Mouse (Mus musculus) frontal cortex, adult 2 months (tissue): ENCODE measurements at regions not wholly inside any gene's neighbourhood (a gene's known extent, or its start where the extent isn't known, plus 50 kb on each side); places are given as distances from the start of the nearest gene placed in this dataset.

Experiments used
- DNase-seq, 2 experiments: peaks; one replicate each; pipeline ENCODE4 v3.0.0; 2022; ENCODE audit warnings: low spot score in 1 of 2; ENCODE audit errors: extremely low spot score in 1 of 2

GRCm38 (mm10) chr7:136707200-136708003 lies 187.0 kb upstream of the Mgmt start:
- peak in 1 of 2 experiments; percentile 1 for DNase-seq

- DNase-seq, result no peak
Observed at GRCm38 (mm10) chr7:136708004-136708435, 186.4 kb upstream of the Mgmt start.

- DNase-seq, result no peak
Observed at GRCm38 (mm10) chr7:136710653-136711052, 183.8 kb upstream of the Mgmt start.

- DNase-seq, result no peak
Observed at GRCm38 (mm10) chr7:136712962-136713640, 181.3 kb upstream of the Mgmt start.

- no peak for DNase-seq
Observed at GRCm38 (mm10) chr7:136727628-136728402, 166.6 kb upstream of the Mgmt start.

GRCm38 (mm10) chr7:136742171-136742570 lies 152.2 kb upstream of the Mgmt start:
- no peak for DNase-seq

GRCm38 (mm10) chr7:136745412-136745811 lies 149.0 kb upstream of the Mgmt start:
- no peak for DNase-seq

- DNase-seq, result no peak
Observed at GRCm38 (mm10) chr7:136751477-136751876, 142.9 kb upstream of the Mgmt start.

GRCm38 (mm10) chr7:136754821-136755220 lies 139.6 kb upstream of the Mgmt start:
- no peak for DNase-seq

GRCm38 (mm10) chr7:136765026-136765425 lies 129.4 kb upstream of the Mgmt start:
- DNase-seq, result no peak

- no peak for DNase-seq
Observed at GRCm38 (mm10) chr7:136767231-136767630, 127.2 kb upstream of the Mgmt start.

- DNase-seq, result no peak
Observed at GRCm38 (mm10) chr7:136780708-136781107, 113.7 kb upstream of the Mgmt start.

- DNase-seq, result no peak
Observed at GRCm38 (mm10) chr7:136791162-136791561, 103.3 kb upstream of the Mgmt start.

GRCm38 (mm10) chr7:136792131-136792530 lies 102.3 kb upstream of the Mgmt start:
- peak in 1 of 2 experiments; percentile 2 for DNase-seq

- DNase-seq, result no peak
Observed at GRCm38 (mm10) chr7:136796415-136796814, 98.0 kb upstream of the Mgmt start.

- no peak for DNase-seq
Observed at GRCm38 (mm10) chr7:136797780-136798435, 96.5 kb upstream of the Mgmt start.

- DNase-seq, result no peak
Observed at GRCm38 (mm10) chr7:136798605-136799004, 95.8 kb upstream of the Mgmt start.

- no peak for DNase-seq
Observed at GRCm38 (mm10) chr7:136807101-136807500, 87.3 kb upstream of the Mgmt start.

GRCm38 (mm10) chr7:136807968-136808367 lies 86.4 kb upstream of the Mgmt start:
- no peak for DNase-seq

GRCm38 (mm10) chr7:136809576-136809975 lies 84.8 kb upstream of the Mgmt start:
- DNase-seq, result no peak
